Mouse (Mus musculus) small intestine, adult 2 months (tissue): ENCODE results near the gene Prss45.

Source experiments
- CTCF ChIP-seq: fragments of 200-500 bp; IDR thresholded peaks from 2 replicates; pipeline ENCODE4 v1.5.1; 2012; ENCODE audit warnings: low read depth, mild to moderate bottlenecking, control low read depth, inconsistent platforms, low read length, moderate library complexity, mixed read lengths; ENCODE audit not compliant: insufficient replicate concordance, insufficient read length; ENCODE audit errors: extremely low read depth
- POLR2A ChIP-seq: fragments of 200-500 bp; IDR thresholded peaks from 2 replicates; pipeline ENCODE4 v1.6.1; 2012; ENCODE audit warnings: low read depth, mild to moderate bottlenecking, control low read depth, inconsistent platforms, low read length, moderate library complexity

DNA sequence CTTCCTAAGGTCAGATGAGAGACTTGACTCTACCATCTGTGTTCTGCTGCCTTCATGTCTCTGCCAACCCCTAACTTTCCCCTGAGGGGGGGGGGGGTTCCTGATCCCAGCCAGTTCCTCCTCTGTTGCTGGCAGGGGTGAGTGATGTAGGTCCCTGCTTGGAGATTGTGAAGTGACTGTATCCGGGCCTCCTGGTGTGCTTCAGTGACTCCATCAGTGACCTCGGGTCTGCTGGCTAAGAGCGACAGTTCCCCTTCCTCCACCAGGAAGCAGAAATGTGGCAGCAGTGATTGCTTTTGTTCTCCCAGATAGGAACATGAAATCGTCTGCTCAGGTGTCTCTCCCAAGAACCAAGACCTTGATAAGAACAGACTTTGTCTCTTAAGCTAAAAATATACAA lies 22.5 kb downstream of the Prss45 start:
- TF ChIP-seq CTCF (no peak), POLR2A (no peak)
